Mouse (Mus musculus) A20 (cell line): ENCODE measurements at regions not wholly inside any gene's neighbourhood (a gene's known extent, or its start where the extent isn't known, plus 50 kb on each side); places are given as distances from the start of the nearest gene placed in this dataset.
A peak's percentile ranks its signal among the peaks of the same experiment; 100 is the strongest.

ENCODE experiments used
- DNase-seq: peaks from one replicate; pipeline ENCODE4 v3.0.0-alpha.2; 2011; ENCODE audit warnings: low read depth, low spot score

DNA sequence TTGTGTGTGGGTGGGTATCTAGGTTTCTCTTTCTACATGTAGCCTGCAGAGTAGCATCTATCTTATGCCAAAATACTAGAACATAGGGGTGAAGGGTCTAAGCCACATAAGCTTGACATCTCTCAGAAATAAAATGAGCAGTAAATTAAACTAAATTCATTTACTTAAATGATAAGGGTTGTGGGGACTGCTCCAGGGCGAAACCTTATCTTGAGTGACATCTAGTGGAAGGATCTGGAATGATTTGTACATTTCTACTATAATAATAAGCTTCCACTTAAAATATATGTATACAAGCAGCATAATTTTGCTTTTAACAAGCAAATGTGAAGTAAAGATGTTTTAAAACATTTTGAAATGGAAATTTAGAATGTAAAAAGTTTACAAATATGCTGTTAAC is 271.4 kb downstream of the Vgll3 start:
- peak; percentile 39 for DNase-seq

GRCm38 (mm10) chr16:66092766-66093165 is 277.7 kb downstream of the Vgll3 start:
- no peak for DNase-seq

DNA sequence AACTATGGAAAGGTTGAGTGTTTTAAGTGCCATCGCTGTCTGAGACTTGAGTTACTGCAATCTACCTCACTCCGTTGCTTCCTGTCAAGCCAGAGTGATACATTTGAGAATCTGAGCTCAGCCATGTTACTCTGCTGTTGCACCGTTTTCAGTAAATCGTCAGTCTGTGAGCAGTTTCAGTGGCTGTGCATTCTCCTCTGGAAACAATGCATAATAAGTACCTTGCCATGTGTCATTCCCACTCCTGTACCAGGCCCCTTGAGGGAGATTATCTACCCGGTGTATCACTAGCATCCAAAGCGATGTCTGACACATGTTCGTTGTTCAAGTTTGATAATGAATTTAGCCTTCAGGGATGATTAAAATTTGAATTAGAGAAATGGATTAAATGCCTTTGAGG is 280.6 kb downstream of the Vgll3 start:
- DNase-seq, result no peak

- no peak for DNase-seq
Measured at GRCm38 (mm10) chr16:66117930-66118329, 302.9 kb downstream of the Vgll3 start.

DNA sequence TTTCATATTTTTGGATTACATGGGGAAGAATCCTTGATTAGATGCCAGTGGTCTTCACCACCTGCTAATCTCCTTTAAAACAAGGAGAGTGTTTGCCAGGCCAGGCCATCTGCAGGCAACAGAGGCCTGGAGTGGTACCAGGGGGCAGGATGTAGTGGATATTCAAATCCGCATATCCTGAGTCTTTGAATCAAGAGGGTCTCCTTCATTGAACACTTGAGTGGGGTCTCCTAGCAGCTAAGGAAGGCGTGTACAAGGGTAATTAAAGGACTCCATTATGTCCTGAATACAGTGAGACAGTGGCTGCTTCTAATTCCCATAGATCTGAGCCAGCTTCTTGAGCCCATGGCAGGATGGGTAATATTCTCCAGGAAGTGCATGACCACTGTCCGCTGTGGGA is 322.7 kb downstream of the Vgll3 start:
- DNase-seq, result no peak

DNA sequence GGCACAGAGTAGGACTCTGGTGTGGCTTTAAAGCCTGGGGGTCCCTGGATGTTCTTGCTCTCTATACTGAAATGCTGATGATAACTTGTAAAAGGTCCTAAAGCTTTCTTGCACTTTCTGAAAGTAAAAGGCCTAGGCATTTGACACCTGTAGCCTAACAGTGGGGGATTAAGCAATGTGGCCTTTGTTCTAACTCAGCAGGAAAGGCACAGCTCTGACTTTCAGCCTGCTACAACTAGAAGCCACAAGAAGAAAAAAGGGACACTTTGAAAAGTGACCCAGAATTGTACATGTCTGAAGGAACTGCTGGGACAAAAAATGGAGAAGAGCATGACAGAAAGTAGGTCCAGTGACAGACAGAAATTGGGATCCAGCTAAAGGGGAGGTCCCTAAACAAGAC is 329.7 kb downstream of the Vgll3 start:
- no peak for DNase-seq

DNA sequence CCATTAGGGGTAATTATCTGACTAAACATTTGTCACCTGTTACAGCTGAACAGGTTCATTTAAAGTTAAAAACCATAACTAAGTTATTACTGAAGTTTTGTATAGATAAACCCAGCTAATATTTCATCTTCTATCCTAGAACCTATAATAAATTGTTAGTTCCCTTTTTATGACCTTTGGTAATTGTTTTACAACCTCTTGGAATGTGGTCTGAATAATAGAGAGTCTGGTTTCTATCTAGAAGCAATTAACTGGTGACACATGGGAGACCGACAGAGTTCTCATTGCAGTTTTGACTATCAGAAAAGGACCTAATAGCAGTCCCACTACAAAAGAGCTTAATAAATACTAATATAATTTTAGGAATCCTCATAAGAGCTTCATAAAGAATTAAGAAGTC is 330.2 kb downstream of the Vgll3 start:
- no peak for DNase-seq

- no peak for DNase-seq
Measured at GRCm38 (mm10) chr16:66168289-66168688, 353.2 kb downstream of the Vgll3 start.

DNA sequence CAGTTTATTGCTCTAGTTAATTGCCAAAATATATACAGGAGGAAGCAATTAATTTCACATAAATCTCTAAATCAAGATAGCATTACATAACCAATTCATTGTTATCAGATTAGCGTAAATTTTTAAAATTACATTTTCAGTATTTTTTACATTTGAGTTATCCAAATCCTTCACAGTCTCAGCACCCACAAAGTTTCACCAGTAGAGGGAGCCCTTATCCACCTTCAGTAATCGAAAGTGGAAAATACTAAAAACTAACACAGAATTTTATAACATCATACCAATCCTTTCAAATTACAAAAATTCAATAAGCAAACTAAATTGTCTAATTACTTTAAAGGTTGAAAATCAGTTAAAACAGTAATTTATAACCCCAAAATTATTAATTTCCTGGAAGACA is 375.7 kb downstream of the Vgll3 start:
- peak; percentile 55 for DNase-seq

- DNase-seq, result no peak
Measured at GRCm38 (mm10) chr16:66201406-66201805, 386.3 kb downstream of the Vgll3 start.
